Mouse (Mus musculus): ENCODE results near the gene Pnpo.

The Pnpo gene

GRCm38 (mm10) chr11:96969280-96969722 is 25.5 kb upstream of the Pnpo start:
- no peak for DNase-seq

- DNase-seq: no peak
These were observed 24.7 kb upstream of the Pnpo start for GRCm38 (mm10) chr11:96968476-96968875.

GRCm38 (mm10) chr11:96967544-96968269 is 23.9 kb upstream of the Pnpo start:
- DNase-seq: no peak

- peak; percentile 67 for DNase-seq
These were observed 23.2 kb upstream of the Pnpo start for GRCm38 (mm10) chr11:96966914-96967543.

- DNase-seq: no peak
These were observed 22.4 kb upstream of the Pnpo start for GRCm38 (mm10) chr11:96966172-96966571.

GRCm38 (mm10) chr11:96963580-96963979 is 19.8 kb upstream of the Pnpo start:
- DNase-seq: peak; percentile 89

GRCm38 (mm10) chr11:96957061-96957805 is 13.4 kb upstream of the Pnpo start:
- DNase-seq: peak; percentile 69

- DNase-seq: no peak
These were observed 12.4 kb upstream of the Pnpo start for GRCm38 (mm10) chr11:96956009-96956724.

GRCm38 (mm10) chr11:96955094-96955493 is 11.3 kb upstream of the Pnpo start:
- DNase-seq: no peak

GRCm38 (mm10) chr11:96952896-96953295 is 9.1 kb upstream of the Pnpo start:
- peak; percentile 45 for DNase-seq

GRCm38 (mm10) chr11:96952426-96952825 is 8.6 kb upstream of the Pnpo start:
- DNase-seq: peak; percentile 52

- DNase-seq: peak; percentile 36
These were observed 7.0 kb upstream of the Pnpo start for GRCm38 (mm10) chr11:96950767-96951166.

GRCm38 (mm10) chr11:96947849-96948248 is 4.1 kb upstream of the Pnpo start:
- DNase-seq: no peak

- no peak for DNase-seq
These were observed 2.7 kb upstream of the Pnpo start for GRCm38 (mm10) chr11:96946498-96946897.

- peak; percentile 36 for DNase-seq
These were observed 1.2 kb upstream of the Pnpo start for GRCm38 (mm10) chr11:96944844-96945580.

GRCm38 (mm10) chr11:96941989-96942590 is 1.7 kb downstream of the Pnpo start:
- no peak for DNase-seq

GRCm38 (mm10) chr11:96940578-96941465 is 3.0 kb downstream of the Pnpo start:
- no peak for DNase-seq

- DNase-seq: no peak
These were observed 5.4 kb downstream of the Pnpo start for GRCm38 (mm10) chr11:96938426-96938800.

- DNase-seq: no peak
These were observed 6.0 kb downstream of the Pnpo start for GRCm38 (mm10) chr11:96937549-96938425.

Measured in thymus, postnatal 25 days (tissue).